ENCODE assay signal across 28 mouse cellular contexts in the genomic region with DNA sequence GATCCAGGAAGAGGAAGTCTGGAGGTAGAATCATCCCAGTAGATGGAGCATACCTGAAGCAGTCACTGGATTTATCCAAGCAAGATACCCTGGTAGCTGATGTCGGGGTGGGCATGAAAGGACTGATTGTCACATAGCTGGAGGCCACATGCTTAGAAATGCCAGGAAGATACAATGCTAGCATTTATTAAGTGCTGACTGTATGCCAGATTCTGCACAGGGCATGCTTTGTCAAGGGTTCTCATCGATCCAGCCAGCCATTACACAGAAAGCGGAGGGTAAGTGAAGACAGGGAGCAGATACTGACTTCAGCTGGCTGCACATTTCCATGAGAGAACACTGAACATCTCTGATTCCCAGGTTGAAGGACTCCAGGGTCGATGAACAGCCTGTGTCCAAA. TPM values are rescaled to one million over a fixed set of nuclear protein-coding genes. Genes with fewer than 3 reads are reported as not detected.
DNase-seq lines count a peak whose midpoint lies in the region; ATAC-seq and TF ChIP-seq lines count a peak whose summit lies in the region.
"Had no signal": no experiment of that assay in that cellular context is flagged by ENCODE, and none has a peak within 500 bp of the region (broad histone marks: within the 10 kb centered on the region; RNA-seq: fewer than 3 reads in every experiment).

No protein-coding gene starts in this region.

- no peak for TF ChIP-seq CTCF in midbrain, postnatal 0 days (IDR thresholded peaks at IDR 0.05)

- 78% methylated on average over 4 of the region's 4 CpGs for WGBS in midbrain, postnatal 0 days
- 86% methylated on average over 4 of the region's 4 CpGs for WGBS in midbrain, embryonic 11.5 days

- DNase-seq in cerebellum, adult 9-11 months: peak; percentile 22
- DNase-seq in cerebellum, adult 11 months: no peak
- DNase-seq in layer of hippocampus, adult 8-10 months (ENCODE audit: low spot score in 2 of 2): peak; percentile 42 to 54
- DNase-seq in layer of hippocampus, postnatal 36 days: no peak
- DNase-seq in midbrain, postnatal 0 days (ENCODE audit: low spot score): peak; percentile 14
- DNase-seq in midbrain, embryonic 11.5 days (ENCODE audit: low spot score, missing footprints): no peak
- peak; percentile 73 for DNase-seq in telencephalon, adult 2 months (ENCODE audit: low read depth, low spot score)
- DNase-seq in kidney, adult 9 months: no peak
- DNase-seq: adrenal gland, postnatal 14 days; B cell, adult 2 months; cerebellum, adult 9-10 months; cerebellum, postnatal 36 days; forebrain, postnatal 0 days; gastrocnemius, postnatal 36 days; heart, adult 11 months; heart, postnatal 36 days had no signal

- H3K4me1 ChIP-seq in midbrain, postnatal 0 days (ENCODE audit: insufficient read depth, low read length): no peaks in the 10 kb centered on the region
- no peaks in the 10 kb centered on the region for H3K4me1 ChIP-seq in midbrain, embryonic 11.5 days (ENCODE audit: control insufficient read depth, insufficient read depth, low read length)
- H3K4me1 ChIP-seq: forebrain, embryonic 13.5 days; heart, embryonic 13.5 days; hindbrain, embryonic 12.5 days had no signal

- H3K4me2 ChIP-seq in midbrain, postnatal 0 days (ENCODE audit: low read depth, low read length, poor library complexity, severe bottlenecking): no peak overlapping the region
- no peak overlapping the region for H3K4me2 ChIP-seq in midbrain, embryonic 11.5 days
- H3K4me2 ChIP-seq: forebrain, embryonic 13.5 days; heart, embryonic 13.5 days; hindbrain, embryonic 12.5 days had no signal

- no peaks in the 10 kb centered on the region for H3K36me3 ChIP-seq in midbrain, postnatal 0 days (ENCODE audit: insufficient read depth, low read length)
- H3K36me3 ChIP-seq in midbrain, embryonic 11.5 days (ENCODE audit: control insufficient read depth, insufficient read depth, low read length): no peaks in the 10 kb centered on the region
- H3K36me3 ChIP-seq: embryonic facial prominence, embryonic 10.5 days; G1E; heart, embryonic 13.5 days; hindbrain, embryonic 12.5 days had no signal

- ATAC-seq in midbrain, postnatal 0 days (ENCODE audit: low FRiP score): no peak
- ATAC-seq in midbrain, embryonic 11.5 days (ENCODE audit: low FRiP score): no peak
- ATAC-seq: activated CD4-positive, CD25-positive, alpha-beta regulatory T cell, adult 4 months; CD4-positive, CD25-positive, alpha-beta regulatory T cell, adult 4 months; forebrain, embryonic 13.5 days; forebrain, postnatal 0 days; hindbrain, postnatal 0 days had no signal

- no peak overlapping the region for H3K4me3 ChIP-seq in midbrain, postnatal 0 days (ENCODE audit: low read depth, low read length)
- H3K4me3 ChIP-seq in midbrain, embryonic 11.5 days (ENCODE audit: low read depth, low read length): no peak overlapping the region
- H3K4me3 ChIP-seq: embryonic facial prominence, embryonic 10.5 days; forebrain, embryonic 13.5 days; heart, embryonic 13.5 days; hindbrain, embryonic 12.5 days had no signal

- H3K27ac ChIP-seq in midbrain, postnatal 0 days (ENCODE audit: low read depth, low read length): no peak overlapping the region
- no peak overlapping the region for H3K27ac ChIP-seq in midbrain, embryonic 11.5 days (ENCODE audit: low read depth, low read length)
- H3K27ac ChIP-seq: embryonic facial prominence, embryonic 10.5 days; forebrain, embryonic 13.5 days; heart, embryonic 13.5 days; hindbrain, embryonic 12.5 days; hindbrain, postnatal 0 days had no signal

- no peaks in the 10 kb centered on the region for H3K27me3 ChIP-seq in midbrain, postnatal 0 days (ENCODE audit: insufficient read depth, low read length)
- no peaks in the 10 kb centered on the region for H3K27me3 ChIP-seq in midbrain, embryonic 11.5 days (ENCODE audit: control insufficient read depth, insufficient read depth, low read length)
- H3K27me3 ChIP-seq: forebrain, embryonic 13.5 days; hindbrain, embryonic 12.5 days had no signal

- H3K9ac ChIP-seq in midbrain, postnatal 0 days (replicated peaks; ENCODE audit: low read length, poor library complexity, severe bottlenecking): no peak overlapping the region
- H3K9ac ChIP-seq in midbrain, embryonic 11.5 days (ENCODE audit: low read length): no peak overlapping the region
- H3K9ac ChIP-seq: forebrain, embryonic 13.5 days; forebrain, postnatal 0 days; heart, embryonic 13.5 days; hindbrain, embryonic 12.5 days had no signal

- no peaks in the 10 kb centered on the region for H3K9me3 ChIP-seq in midbrain, postnatal 0 days (ENCODE audit: low read length)
- H3K9me3 ChIP-seq in midbrain, embryonic 11.5 days (ENCODE audit: control insufficient read depth, low read length): no peaks in the 10 kb centered on the region
- H3K9me3 ChIP-seq: embryonic facial prominence, embryonic 10.5 days; forebrain, embryonic 13.5 days; heart, embryonic 13.5 days; hindbrain, embryonic 12.5 days had no signal

RNA-seq across cellular contexts. Expression of a gene that starts 4.6 kb away (rescaled TPM):
- total RNA-seq in layer of hippocampus, adult 8-10 months (2022): under 1 TPM in 1 of 4 experiments, not detected in 3; 0.68 TPM
- total RNA-seq in layer of hippocampus, postnatal 36 days (2021): not detected
- not detected in 2 replicates for total RNA-seq in midbrain, postnatal 0 days (2014; rRNA removed)
- polyA plus RNA-seq in midbrain, postnatal 0 days (2015; fragmentation: Nextera tagmentation; extraction: Ambion mirVana): 0.38 and 0.49 TPM in 2 replicates
- not detected in 2 replicates for polyA plus RNA-seq in midbrain, embryonic 11.5 days (2014; fragmentation: Nextera tagmentation; extraction: Ambion mirVana)
- total RNA-seq: adrenal gland, adult 18-20 months; adrenal gland, postnatal 14 days; forebrain, postnatal 0 days; gastrocnemius, adult 8-10 months; gastrocnemius, postnatal 36 days; heart, postnatal 36 days; hindbrain, postnatal 0 days had no signal
- polyA plus RNA-seq: activated CD4-positive, CD25-positive, alpha-beta regulatory T cell, adult 4 months; CD4-positive, CD25-positive, alpha-beta regulatory T cell, adult 4 months; embryonic facial prominence, embryonic 10.5 days; embryonic facial prominence, embryonic 14.5 days; forebrain, embryonic 13.5 days; forebrain, postnatal 0 days; G1E; heart, embryonic 13.5 days; heart, postnatal 0 days; hindbrain, embryonic 12.5 days; hindbrain, postnatal 0 days had no signal

Comparison
In these comparisons a context has a peak if more than half of its experiments do, and no peak if none do; other contexts are left out.
1. DNase-seq: peak in cerebellum, adult 9-11 months (single experiment), layer of hippocampus, adult 8-10 months (2 of 2), midbrain, postnatal 0 days (single experiment) and telencephalon, adult 2 months (single experiment); none in cerebellum, adult 11 months (single experiment), layer of hippocampus, postnatal 36 days (0 of 2), midbrain, embryonic 11.5 days (single experiment) and kidney, adult 9 months (single experiment).